Mouse (Mus musculus): ENCODE measurements around the gene Lcn5. TPM values are rescaled to one million over a fixed set of nuclear protein-coding genes. Genes with fewer than 3 reads are reported as not detected.
A peak's percentile ranks its signal among the peaks of the same experiment; 100 is the strongest.

The Lcn5 gene
- polyA plus RNA-seq (2014; fragmentation: Nextera tagmentation; extraction: Ambion mirVana) = not detected in 2 replicates

DNA sequence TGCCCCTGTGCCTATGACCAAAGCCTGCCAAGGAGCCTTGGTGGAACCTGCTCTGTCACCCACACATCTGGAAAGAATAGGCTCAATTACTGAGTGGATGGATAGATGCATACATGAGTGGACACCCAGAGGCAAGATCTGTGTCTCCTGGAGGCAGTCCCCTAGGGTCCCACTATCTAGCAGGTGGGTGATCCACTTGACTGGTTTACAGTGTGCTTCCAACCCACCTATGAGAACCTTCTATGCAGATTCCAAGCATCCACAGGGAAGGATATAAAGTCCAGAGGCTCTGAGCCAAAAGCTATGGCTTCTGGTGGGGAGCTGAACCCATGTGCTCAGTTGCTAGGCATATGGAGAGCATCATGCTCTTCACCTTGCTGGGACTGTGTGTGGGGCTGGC is at the start of gene Lcn5:
Lcn5 (plus strand) TSS at position 301 of the 400 bp plus-strand sequence.
- Histone ChIP-seq H3K4me2 (ENCODE audit: low read depth, low read length) (no peak within 1 kb of the TSS), H3K4me1 (ENCODE audit: control insufficient read depth, insufficient read depth, low read length) (no peaks in the 10 kb centered on the region), H3K36me3 (ENCODE audit: control insufficient read depth, insufficient read depth, low read length) (no peaks in the 10 kb centered on the region), H3K9me3 (ENCODE audit: control insufficient read depth, low read length) (no peaks in the 10 kb centered on the region), H3K27me3 (ENCODE audit: control insufficient read depth, insufficient read depth, low read length) (no peaks in the 10 kb centered on the region), H3K9ac (replicated peaks; ENCODE audit: low read depth, low read length) (no peak within 1 kb of the TSS), H3K27ac (ENCODE audit: low read depth, low read length) (no peak within 1 kb of the TSS), H3K4me3 (ENCODE audit: low read depth, low read length) (no peak within 1 kb of the TSS)
- no peak for ATAC-seq (ENCODE audit: low read depth)

- no peak; the same call in 1 of the 2 replicates for ATAC-seq (ENCODE audit: low read depth)
- H3K27me3 ChIP-seq (ENCODE audit: control insufficient read depth, insufficient read depth, low read length) = no peaks in the 10 kb centered on the region
These were observed 49.1 kb upstream of the Lcn5 start for GRCm38 (mm10) chr2:25608671-25609070.

DNA sequence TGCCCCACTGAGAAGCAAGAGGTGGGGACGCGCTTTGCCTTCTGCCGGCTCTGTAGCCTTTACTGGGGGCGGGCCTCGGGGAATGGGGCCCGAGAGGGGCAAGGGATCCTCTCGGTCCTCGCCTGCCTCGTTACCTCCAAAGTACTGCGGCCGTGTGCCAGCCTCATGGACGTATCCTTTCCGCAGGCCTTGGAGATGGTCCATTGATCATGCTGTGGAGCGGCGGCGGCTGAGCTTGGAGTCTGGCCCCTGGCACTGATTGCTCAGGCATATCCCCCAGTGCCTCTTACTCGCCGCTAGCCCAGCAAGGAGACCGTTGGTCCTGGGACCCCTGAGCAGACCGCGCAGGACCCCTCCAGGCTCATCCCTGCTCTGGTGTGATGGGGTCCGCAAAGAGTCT is 41.4 kb upstream of the Lcn5 start:
- Histone ChIP-seq H3K9ac (replicated peaks; ENCODE audit: low read depth, low read length) (no peak overlapping the region), H3K27me3 (ENCODE audit: control insufficient read depth, insufficient read depth, low read length) (peaks cover 13% of the 10 kb centered on the region; the same call in 1 of the 2 replicates), H3K9me3 (ENCODE audit: control insufficient read depth, low read length) (no peaks in the 10 kb centered on the region), H3K4me1 (ENCODE audit: control insufficient read depth, insufficient read depth, low read length) (0 out of 2 replicates have a peak, but pooled peaks cover 3% of the 10 kb centered on the region), H3K36me3 (ENCODE audit: control insufficient read depth, insufficient read depth, low read length) (no peaks in the 10 kb centered on the region), H3K4me2 (ENCODE audit: low read depth, low read length) (no peak overlapping the region), H3K4me3 (ENCODE audit: low read depth, low read length) (no peak overlapping the region), H3K27ac (ENCODE audit: low read depth, low read length) (no peak overlapping the region)
- no peak for ATAC-seq (ENCODE audit: low read depth)
- 19% methylated on average over 22 of the region's 22 CpGs for WGBS

More at GRCm38 (mm10) chr2:25608671-25609070, 49.1 kb upstream of the Lcn5 start:
- Histone ChIP-seq H3K4me3 (ENCODE audit: low read depth, low read length) (peak overlapping the region; percentile 100; the same call in 1 of the 2 replicates), H3K9me3 (ENCODE audit: control insufficient read depth, low read length) (no peaks in the 10 kb centered on the region), H3K27ac (ENCODE audit: low read depth, low read length) (peak overlapping the region; percentile 25; the same call in 1 of the 2 replicates), H3K4me1 (ENCODE audit: control insufficient read depth, insufficient read depth, low read length) (peaks cover 12% of the 10 kb centered on the region), H3K4me2 (ENCODE audit: low read depth, low read length) (peak overlapping the region; percentile 60), H3K9ac (replicated peaks; ENCODE audit: low read depth, low read length) (0 out of 2 replicates have a peak overlapping the region, but pooled peaks have one; percentile 94), H3K36me3 (ENCODE audit: control insufficient read depth, insufficient read depth, low read length) (no peaks in the 10 kb centered on the region)
- WGBS = 67% methylated on average over 10 of the region's 10 CpGs

GRCm38 (mm10) chr2:25617578-25617977 is 40.2 kb upstream of the Lcn5 start, which contains the start of gene Ccdc183:
Ccdc183 (minus strand) TSS chr2:25617678.
- WGBS = 87% methylated on average over 3 of the region's 3 CpGs
- Histone ChIP-seq H3K4me3 (ENCODE audit: low read depth, low read length) (no peak within 1 kb of the TSS), H3K4me2 (ENCODE audit: low read depth, low read length) (no peak within 1 kb of the TSS), H3K27me3 (ENCODE audit: control insufficient read depth, insufficient read depth, low read length) (peaks cover 13% of the 10 kb centered on the region; the same call in 1 of the 2 replicates), H3K9ac (replicated peaks; ENCODE audit: low read depth, low read length) (no peak within 1 kb of the TSS), H3K27ac (ENCODE audit: low read depth, low read length) (no peak within 1 kb of the TSS), H3K36me3 (ENCODE audit: control insufficient read depth, insufficient read depth, low read length) (no peaks in the 10 kb centered on the region), H3K4me1 (ENCODE audit: control insufficient read depth, insufficient read depth, low read length) (0 out of 2 replicates have a peak, but pooled peaks cover 3% of the 10 kb centered on the region), H3K9me3 (ENCODE audit: control insufficient read depth, low read length) (no peaks in the 10 kb centered on the region)
- ATAC-seq (ENCODE audit: low read depth) = no peak

GRCm38 (mm10) chr2:25620386-25620785 is 37.4 kb upstream of the Lcn5 start:
- WGBS = 88% methylated on average over 6 of the region's 6 CpGs

DNA sequence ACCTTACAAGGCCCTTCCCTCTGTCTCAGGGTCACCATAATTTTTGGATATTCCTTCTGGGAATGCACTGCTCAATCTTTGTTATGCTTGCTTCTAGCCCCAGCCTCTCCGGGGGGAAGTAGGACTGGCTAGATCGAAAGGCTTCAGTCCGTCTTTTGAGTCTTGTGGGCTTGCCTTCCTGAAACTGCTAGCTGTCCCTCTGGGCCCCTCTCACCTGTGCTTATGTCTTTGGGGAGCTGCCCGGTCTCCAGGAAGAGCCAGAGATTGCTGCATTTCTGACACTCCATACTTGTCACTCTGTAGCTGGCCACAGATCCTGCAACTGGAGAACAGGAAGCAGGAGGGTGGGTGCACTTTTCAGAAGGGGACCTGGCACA is 36.9 kb upstream of the Lcn5 start:
- H3K4me3 ChIP-seq (ENCODE audit: low read depth, low read length) = no peak overlapping the region
- no peak overlapping the region for H3K9ac ChIP-seq (replicated peaks; ENCODE audit: low read depth, low read length)
- H3K36me3 ChIP-seq (ENCODE audit: control insufficient read depth, insufficient read depth, low read length) = no peaks in the 10 kb centered on the region
- H3K27ac ChIP-seq (ENCODE audit: low read depth, low read length) = no peak overlapping the region
- peaks cover 6% of the 10 kb centered on the region; the same call in 1 of the 2 replicates for H3K27me3 ChIP-seq (ENCODE audit: control insufficient read depth, insufficient read depth, low read length)
- peak overlapping the region; percentile 76; the same call in 1 of the 2 replicates for H3K4me2 ChIP-seq (ENCODE audit: low read depth, low read length)
- 91% methylated on average over 4 of the region's 4 CpGs for WGBS
- no peaks in the 10 kb centered on the region for H3K9me3 ChIP-seq (ENCODE audit: control insufficient read depth, low read length)
- H3K4me1 ChIP-seq (ENCODE audit: control insufficient read depth, insufficient read depth, low read length) = 0 out of 2 replicates have a peak, but pooled peaks cover 3% of the 10 kb centered on the region
- no peak for ATAC-seq (ENCODE audit: low read depth)

More at GRCm38 (mm10) chr2:25620386-25620785, 37.4 kb upstream of the Lcn5 start:
- ATAC-seq (ENCODE audit: low read depth) = no peak
- Histone ChIP-seq H3K4me1 (ENCODE audit: control insufficient read depth, insufficient read depth, low read length) (0 out of 2 replicates have a peak, but pooled peaks cover 3% of the 10 kb centered on the region), H3K9me3 (ENCODE audit: control insufficient read depth, low read length) (no peaks in the 10 kb centered on the region), H3K36me3 (ENCODE audit: control insufficient read depth, insufficient read depth, low read length) (no peaks in the 10 kb centered on the region), H3K9ac (replicated peaks; ENCODE audit: low read depth, low read length) (no peak overlapping the region), H3K27ac (ENCODE audit: low read depth, low read length) (no peak overlapping the region), H3K4me2 (ENCODE audit: low read depth, low read length) (no peak overlapping the region), H3K4me3 (ENCODE audit: low read depth, low read length) (no peak overlapping the region), H3K27me3 (ENCODE audit: control insufficient read depth, insufficient read depth, low read length) (peaks cover 10% of the 10 kb centered on the region; the same call in 1 of the 2 replicates)

GRCm38 (mm10) chr2:25621229-25622200 is 36.2 kb upstream of the Lcn5 start, which contains the start of gene Tmem141:
Tmem141 (minus strand) TSS chr2:25622005.
- peak; percentile 95 for ATAC-seq (ENCODE audit: low read depth)
- peak within 1 kb of the TSS; percentile 76 for H3K4me2 ChIP-seq (ENCODE audit: low read depth, low read length)
- 8% methylated on average over 34 of the region's 34 CpGs for WGBS
- H3K36me3 ChIP-seq (ENCODE audit: control insufficient read depth, insufficient read depth, low read length) = no peaks in the 10 kb centered on the region
- 0 out of 2 replicates have a peak, but pooled peaks cover 3% of the 10 kb centered on the region for H3K4me1 ChIP-seq (ENCODE audit: control insufficient read depth, insufficient read depth, low read length)
- no peaks in the 10 kb centered on the region for H3K9me3 ChIP-seq (ENCODE audit: control insufficient read depth, low read length)
- H3K27ac ChIP-seq (ENCODE audit: low read depth, low read length) = peak within 1 kb of the TSS; percentile 52; the same call in 1 of the 2 replicates
- H3K27me3 ChIP-seq (ENCODE audit: control insufficient read depth, insufficient read depth, low read length) = peaks cover 4% of the 10 kb centered on the region; the same call in 1 of the 2 replicates
- peak within 1 kb of the TSS; percentile 49 for H3K4me3 ChIP-seq (ENCODE audit: low read depth, low read length)
- peak within 1 kb of the TSS; percentile 77 for H3K9ac ChIP-seq (replicated peaks; ENCODE audit: low read depth, low read length)

GRCm38 (mm10) chr2:25625986-25626385 is 31.8 kb upstream of the Lcn5 start:
- 56% methylated on average over 5 of the region's 5 CpGs for WGBS
- Histone ChIP-seq H3K4me2 (ENCODE audit: low read depth, low read length) (no peak overlapping the region), H3K36me3 (ENCODE audit: control insufficient read depth, insufficient read depth, low read length) (no peaks in the 10 kb centered on the region), H3K4me1 (ENCODE audit: control insufficient read depth, insufficient read depth, low read length) (0 out of 2 replicates have a peak, but pooled peaks cover 3% of the 10 kb centered on the region), H3K27ac (ENCODE audit: low read depth, low read length) (no peak overlapping the region), H3K9me3 (ENCODE audit: control insufficient read depth, low read length) (no peaks in the 10 kb centered on the region), H3K4me3 (ENCODE audit: low read depth, low read length) (no peak overlapping the region), H3K27me3 (ENCODE audit: control insufficient read depth, insufficient read depth, low read length) (no peaks in the 10 kb centered on the region), H3K9ac (replicated peaks; ENCODE audit: low read depth, low read length) (no peak overlapping the region)
- ATAC-seq (ENCODE audit: low read depth) = no peak
